36 mouse cellular contexts compared by ENCODE assay signal in genomic region chr3:51111241-51111640, GRCm38 (mm10).
"Had no signal": no experiment of that assay in that cellular context is flagged by ENCODE, and none has a peak within 500 bp of the region (broad histone marks: within the 10 kb centered on the region; RNA-seq: fewer than 3 reads in every experiment).

No protein-coding gene starts in this region.

- H3K9ac ChIP-seq: heart, embryonic 12.5 days; heart, embryonic 13.5 days; heart, embryonic 15.5 days; hindbrain, embryonic 12.5 days; hindbrain, embryonic 13.5 days; hindbrain, embryonic 14.5 days; hindbrain, embryonic 15.5 days; intestine, embryonic 15.5 days; kidney, embryonic 15.5 days had no signal

- H3K36me3 ChIP-seq: heart, embryonic 10.5 days; heart, embryonic 12.5 days; heart, embryonic 13.5 days; heart, embryonic 15.5 days; hindbrain, embryonic 10.5 days; hindbrain, embryonic 12.5 days; hindbrain, embryonic 13.5 days; hindbrain, embryonic 15.5 days; intestine, embryonic 15.5 days; kidney, embryonic 15.5 days had no signal

- H3K4me1 ChIP-seq: heart, embryonic 10.5 days; heart, embryonic 12.5 days; heart, embryonic 13.5 days; heart, embryonic 15.5 days; hindbrain, embryonic 15.5 days; intestine, embryonic 15.5 days; kidney, embryonic 15.5 days had no signal

- H3K9me3 ChIP-seq: heart, embryonic 10.5 days; heart, embryonic 12.5 days; heart, embryonic 13.5 days; heart, embryonic 15.5 days; hindbrain, embryonic 12.5 days; hindbrain, embryonic 13.5 days; hindbrain, embryonic 15.5 days; intestine, embryonic 15.5 days; kidney, embryonic 15.5 days had no signal

- H3K27me3 ChIP-seq: heart, embryonic 12.5 days; heart, embryonic 13.5 days; heart, embryonic 15.5 days; hindbrain, embryonic 12.5 days; hindbrain, embryonic 13.5 days; hindbrain, embryonic 15.5 days; intestine, embryonic 15.5 days; kidney, embryonic 15.5 days had no signal

- ATAC-seq: hindbrain, embryonic 16.5 days; hindbrain, postnatal 0 days; inflammation-experienced regulatory T-cells, adult 6 months; intestine, embryonic 15.5 days; intestine, embryonic 16.5 days; intestine, postnatal 0 days had no signal

- DNase-seq: heart, postnatal 10 days; heart, postnatal 14 days; heart, postnatal 36 days; heart, postnatal 4 days; kidney, adult 11 months; kidney, adult 18-20 months; kidney, adult 2 months; kidney, adult 8-10 months; kidney, adult 9 months; kidney, postnatal 10 days; kidney, postnatal 14 days; kidney, postnatal 25 days; kidney, postnatal 36 days; kidney, postnatal 4 days; layer of hippocampus, adult 9-11 months; layer of hippocampus, postnatal 36 days had no signal

- H3K4me3 ChIP-seq: heart, embryonic 10.5 days; heart, embryonic 12.5 days; heart, embryonic 13.5 days; heart, embryonic 15.5 days; hindbrain, embryonic 10.5 days; hindbrain, embryonic 12.5 days; hindbrain, embryonic 13.5 days; hindbrain, embryonic 15.5 days; intestine, embryonic 15.5 days; kidney, embryonic 15.5 days; layer of hippocampus, adult 2 months; left cerebral cortex, adult 2 months had no signal

- H3K4me2 ChIP-seq: heart, embryonic 11.5 days; heart, embryonic 12.5 days; heart, embryonic 13.5 days; heart, embryonic 15.5 days; hindbrain, embryonic 12.5 days; hindbrain, embryonic 13.5 days; hindbrain, embryonic 14.5 days; hindbrain, embryonic 15.5 days; intestine, embryonic 15.5 days; kidney, embryonic 15.5 days had no signal

- H3K27ac ChIP-seq: heart, embryonic 10.5 days; heart, embryonic 13.5 days; heart, embryonic 15.5 days; hindbrain, embryonic 10.5 days; hindbrain, embryonic 12.5 days; hindbrain, embryonic 13.5 days; hindbrain, embryonic 14.5 days; hindbrain, embryonic 15.5 days; hindbrain, postnatal 0 days; intestine, embryonic 15.5 days; kidney, embryonic 15.5 days; kidney, postnatal 0 days; layer of hippocampus, adult 2 months; left cerebral cortex, adult 2 months had no signal
